Mouse (Mus musculus): ENCODE measurements at regions not wholly inside any gene's neighbourhood (a gene's known extent, or its start where the extent isn't known, plus 50 kb on each side); places are given as distances from the start of the nearest gene placed in this dataset.

- no peak for DNase-seq (ENCODE audit: inconsistent age in 2 of 2, low spot score in 1 of 2)
Observed at GRCm38 (mm10) chr9:87784872-87785271, 53.8 kb upstream of the Tbx18 start.

GRCm38 (mm10) chr9:87811746-87812145 lies 80.7 kb upstream of the Tbx18 start:
- DNase-seq (ENCODE audit: inconsistent age in 2 of 2, low spot score in 1 of 2) = no peak

DNA sequence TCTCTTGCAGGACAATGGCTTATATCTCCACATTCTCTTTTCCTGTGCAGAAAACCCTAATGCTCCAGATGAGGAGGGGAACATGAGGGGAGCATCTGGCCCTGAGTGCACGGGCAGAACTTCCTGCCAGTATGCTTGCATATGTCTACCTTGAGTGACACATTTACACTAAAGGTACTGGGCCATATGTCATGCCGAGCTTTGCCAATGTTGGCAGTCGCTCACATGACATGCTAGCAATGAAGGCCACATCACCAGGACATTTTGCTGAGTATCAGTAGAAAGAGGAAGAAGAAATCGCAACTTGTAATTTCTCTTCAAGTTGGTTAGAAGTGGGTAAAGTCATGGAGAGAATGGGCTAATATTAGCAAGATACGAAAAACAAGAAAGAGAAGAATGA lies 91.2 kb upstream of the Tbx18 start:
- no peak for DNase-seq (ENCODE audit: inconsistent age in 2 of 2, low spot score in 1 of 2)

DNA sequence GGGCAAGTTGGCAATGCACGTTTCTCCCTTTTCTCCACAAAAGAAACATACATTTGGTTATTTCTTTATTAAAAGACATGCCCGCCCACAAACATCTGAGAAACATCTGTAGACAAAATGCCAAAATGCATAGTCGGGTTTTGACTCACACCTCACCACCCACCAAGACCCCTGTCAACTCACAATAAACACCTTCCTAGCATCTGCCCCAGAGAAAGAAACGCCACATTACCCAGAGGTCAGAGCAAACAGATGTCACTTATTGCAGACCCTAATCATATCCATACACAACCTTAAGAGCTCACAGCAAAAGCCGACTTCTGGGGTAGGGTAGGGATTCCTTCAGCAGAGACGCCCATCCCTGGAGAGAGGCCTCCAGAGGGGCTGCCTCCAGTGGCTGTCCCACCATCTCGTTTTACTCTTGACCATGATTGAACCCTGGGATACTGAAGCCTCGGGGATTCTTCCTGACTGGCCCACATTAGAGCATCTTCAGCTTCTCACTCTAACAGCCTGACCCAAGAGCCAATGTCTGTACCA lies 93.7 kb upstream of the Tbx18 start:
- DNase-seq (ENCODE audit: inconsistent age in 2 of 2, low spot score in 1 of 2) = no peak

GRCm38 (mm10) chr9:87843898-87844297 lies 112.8 kb upstream of the Tbx18 start:
- no peak for DNase-seq (ENCODE audit: inconsistent age in 2 of 2, low spot score in 1 of 2)

- no peak for DNase-seq (ENCODE audit: inconsistent age in 2 of 2, low spot score in 1 of 2)
Observed at GRCm38 (mm10) chr9:87844453-87844852, 113.4 kb upstream of the Tbx18 start.

DNA sequence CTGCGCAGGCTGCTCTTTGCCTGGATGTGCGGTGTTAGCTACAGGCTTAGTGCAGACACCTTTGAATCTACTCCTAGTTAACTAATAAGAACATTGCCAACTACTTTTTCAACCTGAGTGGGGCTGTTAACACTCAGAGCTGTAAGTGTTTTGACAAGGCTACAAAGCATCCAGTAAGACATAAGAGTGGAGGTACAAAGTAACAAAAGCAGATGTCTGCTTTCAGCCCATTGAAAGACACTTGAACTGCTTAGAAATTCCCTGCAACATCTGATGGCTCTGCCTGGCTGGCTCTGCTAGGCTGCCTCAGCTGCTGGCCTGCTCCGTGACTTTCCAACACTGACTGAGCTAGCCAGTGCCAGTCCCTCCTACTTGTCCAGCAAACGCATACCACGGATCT lies 117.8 kb upstream of the Tbx18 start:
- DNase-seq (ENCODE audit: inconsistent age in 2 of 2, low spot score in 1 of 2) = no peak

- no peak for DNase-seq (ENCODE audit: inconsistent age in 2 of 2, low spot score in 1 of 2)
Observed at GRCm38 (mm10) chr9:87850133-87850532, 119.1 kb upstream of the Tbx18 start.

DNA sequence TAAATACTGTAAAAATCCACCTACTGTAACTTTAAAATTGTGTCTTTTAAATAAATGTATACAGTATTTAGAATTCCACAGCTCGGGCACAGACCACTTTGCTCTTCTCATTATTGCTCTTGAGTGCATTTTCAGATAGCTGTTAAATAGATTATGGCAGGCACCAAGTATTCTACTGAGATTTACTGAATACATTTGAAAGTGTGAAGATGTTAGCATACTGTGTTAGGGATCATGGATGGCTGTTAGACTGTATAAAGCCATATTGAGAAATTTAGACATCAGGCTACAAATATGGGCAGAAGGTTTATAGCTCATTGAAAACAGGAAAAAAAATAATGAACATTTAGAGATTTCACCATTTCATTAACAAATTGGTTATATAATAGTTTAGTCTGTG lies 130.5 kb upstream of the Tbx18 start:
- no peak for DNase-seq (ENCODE audit: inconsistent age in 2 of 2, low spot score in 1 of 2)

DNA sequence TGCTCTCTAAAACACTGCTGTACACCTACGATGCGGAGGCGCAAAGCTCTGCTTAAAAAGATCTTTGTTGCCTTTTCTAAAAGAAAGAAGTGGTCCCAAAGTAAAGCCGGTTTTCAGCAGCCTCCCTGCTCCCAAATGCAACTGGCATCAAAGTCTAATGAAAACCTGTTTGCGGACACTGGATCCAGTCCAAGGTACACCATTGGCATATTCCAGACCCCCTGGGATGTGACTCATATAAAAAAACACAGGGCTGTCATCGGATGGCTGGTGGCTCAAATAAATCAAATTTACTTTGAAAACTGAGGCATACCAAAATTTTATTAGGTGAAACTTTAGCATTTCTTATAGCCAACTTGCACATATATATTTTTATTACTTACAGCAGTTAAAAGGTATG lies 134.2 kb upstream of the Tbx18 start:
- DNase-seq (ENCODE audit: inconsistent age in 2 of 2, low spot score in 1 of 2) = no peak

DNA sequence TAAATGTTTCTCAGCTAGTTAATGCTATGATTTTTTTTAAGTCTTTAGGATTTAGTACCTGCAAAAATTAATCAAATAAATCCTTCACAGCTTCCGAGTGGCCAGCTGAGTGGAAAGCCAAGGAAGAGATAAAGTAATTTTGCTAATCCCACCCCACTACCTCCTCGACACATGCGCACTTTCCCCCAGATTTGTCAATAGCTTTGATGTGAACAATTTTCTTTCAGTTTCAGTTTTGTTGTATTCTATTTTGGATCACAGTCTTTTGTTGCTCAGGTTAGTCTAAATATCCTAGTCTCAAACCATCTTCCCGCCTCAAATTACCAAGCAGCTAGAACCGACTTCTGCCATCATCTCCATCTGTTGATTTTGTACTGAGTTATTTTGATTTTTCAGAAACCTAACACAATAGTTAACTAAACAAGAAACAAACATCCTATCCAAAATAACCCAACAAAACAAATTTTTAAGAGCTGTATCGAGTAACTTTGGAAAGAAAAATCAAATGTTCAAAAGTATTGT lies 141.4 kb upstream of the Tbx18 start:
- DNase-seq (ENCODE audit: inconsistent age in 2 of 2, low spot score in 1 of 2) = no peak

- no peak for DNase-seq (ENCODE audit: inconsistent age in 2 of 2, low spot score in 1 of 2)
Observed at GRCm38 (mm10) chr9:87882587-87882986, 151.5 kb upstream of the Tbx18 start.

DNA sequence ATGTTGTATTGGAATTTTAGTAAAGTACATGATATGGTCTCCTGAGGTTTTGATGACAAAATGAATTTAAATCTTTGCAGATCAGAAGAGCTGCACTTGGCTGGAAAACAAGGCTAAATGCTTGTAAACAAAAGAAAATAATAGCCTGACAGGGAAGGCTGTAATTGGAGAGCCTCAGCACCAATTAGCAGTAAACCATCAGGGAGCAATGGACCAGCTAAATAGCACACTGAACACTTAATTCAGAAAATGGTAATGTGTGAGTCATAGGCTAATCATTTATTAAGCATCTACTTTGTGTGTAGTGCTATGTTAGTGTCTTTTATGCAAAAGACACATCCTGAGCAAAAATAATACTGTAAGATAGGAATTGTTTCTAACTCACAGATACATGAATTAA lies 152.0 kb upstream of the Tbx18 start:
- DNase-seq (ENCODE audit: inconsistent age in 2 of 2, low spot score in 1 of 2) = no peak

- DNase-seq (ENCODE audit: inconsistent age in 2 of 2, low spot score in 1 of 2) = no peak
Observed at GRCm38 (mm10) chr9:87894051-87894450, 163.0 kb upstream of the Tbx18 start.

DNA sequence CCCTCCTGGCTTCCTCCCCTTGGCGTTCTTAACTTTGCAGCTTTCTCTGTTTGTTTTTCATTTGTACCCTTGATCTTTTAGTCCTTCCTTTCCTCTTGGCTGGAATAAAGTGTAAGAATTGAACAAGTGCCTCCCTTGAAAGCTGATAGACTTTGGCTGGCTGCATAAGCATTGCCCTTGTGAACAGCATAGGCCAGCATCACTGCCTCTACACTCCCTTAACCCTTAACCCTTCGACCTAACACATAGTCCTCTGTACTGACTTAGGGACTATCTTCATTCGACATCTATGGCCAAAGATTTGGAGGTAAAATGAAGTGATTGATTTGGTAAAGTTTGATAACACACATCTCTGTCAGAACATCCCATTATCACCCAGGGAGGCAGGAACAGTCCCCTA lies 163.5 kb upstream of the Tbx18 start:
- DNase-seq (ENCODE audit: inconsistent age in 2 of 2, low spot score in 1 of 2) = no peak

DNA sequence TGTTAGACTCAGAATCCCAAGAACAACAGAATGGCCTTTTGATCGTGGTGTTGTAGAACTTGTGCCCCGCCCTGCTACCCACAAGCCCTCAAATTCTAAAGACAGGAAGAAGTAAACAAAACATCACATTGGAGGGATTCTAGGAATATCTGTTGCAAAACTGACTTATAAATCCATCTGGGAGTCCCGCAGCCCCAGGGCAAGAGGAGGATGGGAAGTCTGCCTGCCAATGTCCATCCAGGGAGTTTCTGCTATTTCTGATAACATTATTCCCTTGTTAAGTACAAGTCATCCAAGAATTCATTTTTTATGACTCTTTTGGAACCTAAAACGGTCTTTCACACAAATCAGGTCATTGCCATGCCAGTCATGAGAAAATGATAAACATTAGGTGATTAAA lies 164.5 kb upstream of the Tbx18 start:
- no peak for DNase-seq (ENCODE audit: inconsistent age in 2 of 2, low spot score in 1 of 2)

DNA sequence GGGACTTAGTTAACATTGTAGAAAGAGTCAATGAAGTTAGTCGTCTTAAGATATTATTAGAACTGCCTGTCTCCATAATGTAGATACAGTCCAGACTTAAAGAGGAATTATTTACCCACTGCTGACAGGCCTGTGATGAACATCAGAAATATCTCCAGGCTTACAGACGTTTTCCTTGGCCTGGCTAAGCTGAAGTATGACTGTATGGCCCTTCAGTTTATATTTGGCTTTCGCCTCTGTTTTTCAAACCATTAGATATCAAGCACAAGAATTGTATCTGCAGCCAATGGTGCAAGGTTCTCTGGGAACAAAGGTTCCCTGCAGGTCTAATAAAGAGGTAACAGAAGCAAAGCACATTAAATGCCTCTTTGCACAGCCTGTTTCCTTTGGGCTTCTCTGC lies 166.3 kb upstream of the Tbx18 start:
- DNase-seq (ENCODE audit: inconsistent age in 2 of 2, low spot score in 1 of 2) = no peak

GRCm38 (mm10) chr9:87899368-87899767 lies 168.3 kb upstream of the Tbx18 start:
- no peak for DNase-seq (ENCODE audit: inconsistent age in 2 of 2, low spot score in 1 of 2)

GRCm38 (mm10) chr9:87899800-87900199 lies 168.7 kb upstream of the Tbx18 start:
- no peak for DNase-seq (ENCODE audit: inconsistent age in 2 of 2, low spot score in 1 of 2)

DNA sequence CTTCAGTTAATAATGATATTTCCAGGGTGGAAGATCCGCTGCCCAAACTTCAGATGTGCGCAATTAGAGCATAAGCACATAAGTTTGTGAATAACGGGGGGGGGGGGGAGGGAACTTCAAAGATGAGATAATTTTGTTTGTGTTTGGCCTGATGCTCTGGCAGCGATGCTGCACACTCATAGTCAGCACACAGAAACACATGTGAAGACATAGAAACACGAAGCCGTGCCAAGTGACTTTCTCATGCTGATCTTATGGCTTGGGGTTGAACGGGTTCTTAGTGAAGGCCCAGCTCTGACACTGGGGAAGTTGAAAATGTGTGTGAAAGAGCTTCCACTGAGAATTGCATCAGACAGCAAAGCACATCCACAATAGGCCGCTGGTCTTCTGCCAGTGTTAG lies 190.2 kb upstream of the Tbx18 start:
- no peak for DNase-seq (ENCODE audit: inconsistent age in 2 of 2, low spot score in 1 of 2)

- DNase-seq (ENCODE audit: inconsistent age in 2 of 2, low spot score in 1 of 2) = no peak
Observed at GRCm38 (mm10) chr9:87925151-87925550, 194.1 kb upstream of the Tbx18 start.

DNA sequence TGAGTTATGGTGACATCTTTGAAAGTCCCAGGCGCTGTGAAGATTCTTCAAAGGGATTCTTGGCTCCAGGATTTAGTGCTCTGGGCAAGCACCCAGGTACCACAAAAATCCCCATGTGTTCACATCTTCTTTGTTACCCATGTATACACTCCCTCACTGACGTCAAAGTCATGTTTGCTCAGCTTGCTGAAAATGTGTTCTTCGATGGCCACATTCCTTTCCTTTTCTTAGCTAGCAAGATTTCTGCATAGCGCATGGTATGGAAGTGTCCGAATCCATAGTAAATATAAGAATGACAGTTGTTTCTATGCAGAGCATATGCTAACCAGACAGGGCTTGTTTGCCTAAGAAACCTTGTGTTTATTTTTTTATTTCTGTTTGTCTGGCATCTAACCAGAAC lies 202.2 kb upstream of the Tbx18 start:
- no peak for DNase-seq (ENCODE audit: inconsistent age in 2 of 2, low spot score in 1 of 2)

DNA sequence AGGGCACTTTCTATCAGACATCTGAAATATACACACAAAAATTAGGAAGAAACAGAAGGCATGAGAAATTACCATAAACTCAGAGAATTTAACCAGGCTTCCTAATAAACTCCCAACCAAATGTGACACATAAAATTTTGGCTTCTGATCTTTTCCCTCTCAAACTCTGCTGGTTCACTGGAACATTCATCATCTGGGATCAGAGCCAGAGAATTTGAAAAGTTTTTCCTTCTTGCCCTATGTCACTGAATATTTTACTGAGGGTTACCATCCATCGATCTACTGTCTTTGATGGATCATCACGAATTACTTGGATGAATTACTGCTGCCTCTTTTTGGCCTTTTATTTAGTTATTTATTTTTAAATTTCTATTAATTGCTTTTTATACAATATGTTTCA lies 221.4 kb upstream of the Tbx18 start:
- DNase-seq (ENCODE audit: inconsistent age in 2 of 2, low spot score in 1 of 2) = no peak

DNA sequence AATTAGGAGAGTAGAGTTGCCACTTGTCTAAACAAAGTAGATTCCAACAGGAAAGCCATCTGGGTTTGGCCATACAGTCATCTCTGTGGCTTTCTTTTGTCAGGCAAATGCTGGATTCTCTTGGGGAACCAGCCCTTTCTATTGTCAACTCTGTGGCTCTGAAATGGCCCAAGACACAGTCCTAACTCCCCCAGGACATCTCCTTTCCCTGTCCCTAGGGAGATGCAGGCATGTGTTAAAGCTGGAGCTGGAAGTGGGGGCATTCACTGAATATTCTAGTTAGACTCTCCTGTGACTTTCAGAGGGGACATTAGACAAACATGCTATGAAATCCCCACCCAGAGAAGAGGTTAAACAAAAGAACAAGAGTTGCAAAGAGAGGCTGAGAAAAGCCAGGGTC lies 223.9 kb upstream of the Tbx18 start:
- no peak for DNase-seq (ENCODE audit: inconsistent age in 2 of 2, low spot score in 1 of 2)

Measured in adrenal gland, adult (tissue).